Mouse (Mus musculus) hindbrain, embryonic 12.5 days (tissue): ENCODE results near the gene Exoc6. TPM values are rescaled to one million over a fixed set of nuclear protein-coding genes. Genes with fewer than 3 reads are reported as not detected.

Source experiments
- ATAC-seq: fragments of 200-750 bp; cut with Nextera tagmentation; 2 replicates; pipeline ENCODE4 v1.8.0; 2017; ENCODE audit warnings: moderate TSS enrichment; ENCODE audit not compliant: low FRiP score
- H3K27ac ChIP-seq: fragments of 300-500 bp; sonication (generic); 2 replicates; pipeline ENCODE4 v1.5.1; 2016; ENCODE audit warnings: mild to moderate bottlenecking
- H3K27me3 ChIP-seq: fragments of 300-500 bp; sonication (generic); 2 replicates; pipeline ENCODE4 v1.6.1; 2016; ENCODE audit warnings: mild to moderate bottlenecking
- H3K36me3 ChIP-seq: fragments of 300-500 bp; sonication (generic); 2 replicates; pipeline ENCODE4 v1.6.1; 2016; ENCODE audit warnings: mild to moderate bottlenecking
- H3K4me1 ChIP-seq: fragments of 300-500 bp; sonication (generic); 2 replicates; pipeline ENCODE4 v1.6.1; 2016
- H3K4me2 ChIP-seq: fragments of 300-500 bp; sonication (generic); replicated peaks from 2 replicates; pipeline ENCODE4 v1.6.1; 2016; ENCODE audit warnings: mild to moderate bottlenecking
- H3K4me3 ChIP-seq: fragments of 300-500 bp; sonication (generic); 2 replicates; pipeline ENCODE4 v1.5.1; 2016; ENCODE audit warnings: mild to moderate bottlenecking
- H3K9ac ChIP-seq: fragments of 300-500 bp; sonication (generic); 2 replicates; pipeline ENCODE4 v1.6.1; 2016; ENCODE audit warnings: mild to moderate bottlenecking, moderate library complexity
- H3K9me3 ChIP-seq: fragments of 300-500 bp; sonication (generic); replicated peaks from 2 replicates; pipeline ENCODE4 v1.6.1; 2016; ENCODE audit warnings: mild to moderate bottlenecking
- WGBS: fragments of 180-500 bp; shearing (Covaris S2); methylation state at CpG from one replicate; pipeline ENCODE4 v1.1.7; 2016; 5-methylcytosine and 5-hydroxymethylcytosine counted together
- polyA plus RNA-seq: library from polyadenylated mRNA; unstranded; fragments of >200 nt; fragmentation: Nextera tagmentation; extraction: Ambion mirVana; gene quantifications from 2 replicates; pipeline ENCODE4 v1.2.1, GENCODE M21; 2016

The Exoc6 gene
- polyA plus RNA-seq, 1 experiment from 2014 or later, result 9.5 TPM

- no peaks in the 10 kb centered on the region for H3K9me3 ChIP-seq
- 0 out of 2 replicates have a peak, but pooled peaks cover 5% of the 10 kb centered on the region for H3K4me1 ChIP-seq
- H3K27me3 ChIP-seq, result no peaks in the 10 kb centered on the region
- H3K9ac ChIP-seq, result no peak overlapping the region
- H3K4me3 ChIP-seq, result no peak overlapping the region
- WGBS, result 65% methylated on average over 12 of the region's 12 CpGs
- no peak overlapping the region for H3K4me2 ChIP-seq
- ATAC-seq, result no peak
- no peaks in the 10 kb centered on the region for H3K36me3 ChIP-seq
- no peak overlapping the region for H3K27ac ChIP-seq
Measured at GRCm38 (mm10) chr19:37673393-37673792, 123.2 kb downstream of the Exoc6 start.

DNA sequence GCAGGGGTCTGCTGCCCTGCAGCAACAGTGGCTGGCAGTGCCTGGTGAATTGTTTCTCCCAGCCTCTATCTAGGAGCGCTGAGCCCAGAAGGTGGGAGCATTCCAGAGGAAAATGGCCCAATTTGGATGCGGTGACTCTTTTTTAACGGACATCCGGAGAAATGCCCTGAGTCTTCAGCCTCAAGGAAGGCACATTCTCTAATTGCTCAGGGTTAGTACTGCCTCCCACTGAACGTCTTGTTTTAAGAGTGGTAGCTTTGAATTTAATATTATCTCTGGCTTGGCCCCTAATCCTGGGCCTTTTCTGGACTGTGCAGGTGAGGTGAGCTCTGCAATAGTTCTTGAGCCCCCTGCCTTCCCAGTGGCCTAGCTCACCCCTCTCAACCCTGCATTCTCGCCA is 135.1 kb downstream of the Exoc6 start, which contains the start of gene Cyp26c1:
TSS of gene Cyp26c1 (plus strand) at position 301 of the 400 bp plus-strand sequence.
- H3K27me3 ChIP-seq, result peaks cover 79% of the 10 kb centered on the region
- H3K4me3 ChIP-seq, result peak within 1 kb of the TSS; percentile 18
- no peak within 1 kb of the TSS for H3K27ac ChIP-seq
- H3K4me1 ChIP-seq, result peaks cover 11% of the 10 kb centered on the region
- no peak within 1 kb of the TSS for H3K9ac ChIP-seq
- no peaks in the 10 kb centered on the region for H3K36me3 ChIP-seq
- ATAC-seq, result no peak
- peak within 1 kb of the TSS; percentile 26 for H3K4me2 ChIP-seq
- WGBS, result 2% methylated on average over 6 of the region's 6 CpGs
- H3K9me3 ChIP-seq, result no peaks in the 10 kb centered on the region

- H3K9ac ChIP-seq, result no peak overlapping the region
- H3K4me2 ChIP-seq, result no peak overlapping the region; the same call in 1 of the 2 replicates
- H3K9me3 ChIP-seq, result no peaks in the 10 kb centered on the region
- no peak for ATAC-seq
- whole genome bisulfite sequencing, result 5% methylated on average over 23 of the region's 23 CpGs
- no peaks in the 10 kb centered on the region for H3K36me3 ChIP-seq
- H3K4me3 ChIP-seq, result peak overlapping the region; percentile 11; the same call in 1 of the 2 replicates
- H3K27ac ChIP-seq, result no peak overlapping the region
- peaks cover 16% of the 10 kb centered on the region for H3K4me1 ChIP-seq
- peaks cover 89% of the 10 kb centered on the region for H3K27me3 ChIP-seq
Measured at GRCm38 (mm10) chr19:37686347-37686746, 136.1 kb downstream of the Exoc6 start.

DNA sequence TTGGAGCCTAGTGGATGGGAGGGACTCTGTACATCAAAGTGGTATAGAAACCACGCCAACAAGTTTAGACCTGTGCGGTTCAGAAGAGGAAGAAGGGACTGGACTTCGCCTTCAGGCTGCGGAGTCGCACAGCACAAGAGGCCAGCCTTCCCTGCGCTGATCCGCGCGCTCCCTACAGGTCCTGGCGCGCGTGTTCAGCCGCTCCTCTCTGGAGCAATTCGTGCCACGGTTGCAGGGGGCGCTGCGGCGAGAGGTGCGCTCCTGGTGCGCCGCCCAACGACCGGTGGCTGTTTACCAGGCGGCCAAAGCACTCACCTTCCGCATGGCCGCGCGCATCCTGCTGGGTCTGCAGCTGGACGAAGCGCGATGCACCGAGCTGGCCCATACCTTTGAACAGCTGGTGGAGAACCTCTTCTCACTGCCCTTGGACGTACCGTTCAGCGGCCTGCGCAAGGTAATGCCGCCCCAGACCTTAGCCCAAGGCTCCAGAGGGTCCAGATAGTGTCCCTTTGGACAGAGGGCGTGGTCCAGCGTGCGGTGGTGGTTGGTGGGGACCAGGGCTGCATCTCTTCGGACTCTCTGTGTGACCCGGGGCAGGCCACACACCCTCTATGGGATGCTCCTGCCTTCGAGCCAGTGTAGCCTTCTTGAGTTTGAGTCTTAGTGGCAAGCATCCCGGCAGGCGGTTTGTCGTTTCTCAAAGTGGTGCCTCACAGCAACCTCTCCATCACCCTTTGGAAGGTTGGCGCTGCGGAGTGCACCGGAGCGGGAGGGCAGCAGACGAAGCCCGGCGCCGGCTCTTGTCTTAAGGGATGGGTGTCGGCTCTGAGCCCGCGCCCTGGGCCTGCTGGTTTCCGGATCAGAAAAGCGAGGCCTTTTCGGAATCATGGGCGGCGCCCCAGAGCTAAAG is 137.0 kb downstream of the Exoc6 start:
- no peaks in the 10 kb centered on the region for H3K9me3 ChIP-seq
- H3K27me3 ChIP-seq, result peaks cover 98% of the 10 kb centered on the region
- H3K27ac ChIP-seq, result no peak overlapping the region
- peak overlapping the region; percentile 11 for H3K4me3 ChIP-seq
- WGBS, result 2% methylated on average over 62 of the region's 62 CpGs
- H3K4me2 ChIP-seq, result peak overlapping the region; percentile 26; the same call in 1 of the 2 replicates
- ATAC-seq, result no peak
- H3K36me3 ChIP-seq, result no peaks in the 10 kb centered on the region
- no peak overlapping the region for H3K9ac ChIP-seq
- peaks cover 16% of the 10 kb centered on the region for H3K4me1 ChIP-seq

DNA sequence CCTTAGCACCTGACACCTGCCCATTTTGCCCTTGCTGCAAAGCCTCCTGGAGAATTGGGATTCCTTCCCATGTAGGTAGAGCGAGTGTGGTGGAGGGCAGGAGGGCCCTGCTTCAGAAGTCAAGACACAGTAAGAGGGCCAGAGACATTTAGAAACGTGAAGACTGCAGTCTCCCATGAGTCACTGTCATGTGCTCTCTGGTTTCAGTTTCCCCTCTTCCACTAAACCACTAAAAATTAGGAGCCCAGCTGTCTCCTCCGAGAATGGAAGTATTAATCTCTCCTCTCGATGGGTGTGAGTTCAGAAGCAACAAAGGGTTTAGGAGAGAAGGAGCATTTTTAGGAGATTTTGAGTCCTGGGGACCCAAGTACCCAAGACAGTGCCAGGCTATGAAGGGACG is 139.3 kb downstream of the Exoc6 start:
- no peak overlapping the region for H3K4me3 ChIP-seq
- ATAC-seq, result no peak
- no peaks in the 10 kb centered on the region for H3K9me3 ChIP-seq
- peaks cover 100% of the 10 kb centered on the region for H3K27me3 ChIP-seq
- WGBS, result 37% methylated on average over 5 of the region's 5 CpGs
- peaks cover 24% of the 10 kb centered on the region for H3K4me1 ChIP-seq
- H3K4me2 ChIP-seq, result no peak overlapping the region
- H3K36me3 ChIP-seq, result no peaks in the 10 kb centered on the region
- no peak overlapping the region for H3K9ac ChIP-seq
- H3K27ac ChIP-seq, result no peak overlapping the region

DNA sequence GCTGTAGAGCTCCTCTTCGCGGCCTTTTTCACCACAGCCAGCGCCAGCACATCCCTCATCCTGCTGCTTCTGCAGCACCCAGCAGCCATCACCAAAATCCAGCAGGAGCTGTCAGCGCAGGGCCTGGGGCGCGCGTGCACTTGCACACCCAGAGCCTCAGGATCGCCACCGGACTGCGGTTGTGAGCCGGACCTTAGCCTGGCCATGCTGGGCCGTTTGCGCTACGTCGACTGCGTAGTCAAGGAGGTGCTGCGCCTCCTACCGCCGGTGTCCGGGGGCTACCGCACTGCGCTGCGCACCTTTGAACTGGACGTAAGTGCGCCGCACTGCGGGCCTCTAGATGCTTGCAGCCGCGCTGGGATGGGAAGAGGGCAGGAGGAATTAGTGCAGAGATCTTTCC is 140.5 kb downstream of the Exoc6 start:
- no peak overlapping the region for H3K9ac ChIP-seq
- peaks cover 100% of the 10 kb centered on the region for H3K27me3 ChIP-seq
- peak overlapping the region; percentile 32 for H3K4me2 ChIP-seq
- no peak overlapping the region for H3K27ac ChIP-seq
- H3K4me3 ChIP-seq, result peak overlapping the region; percentile 8; the same call in 1 of the 2 replicates
- no peaks in the 10 kb centered on the region for H3K9me3 ChIP-seq
- H3K4me1 ChIP-seq, result peaks cover 20% of the 10 kb centered on the region
- no peaks in the 10 kb centered on the region for H3K36me3 ChIP-seq
- no peak for ATAC-seq
- 2% methylated on average over 29 of the region's 29 CpGs for WGBS

DNA sequence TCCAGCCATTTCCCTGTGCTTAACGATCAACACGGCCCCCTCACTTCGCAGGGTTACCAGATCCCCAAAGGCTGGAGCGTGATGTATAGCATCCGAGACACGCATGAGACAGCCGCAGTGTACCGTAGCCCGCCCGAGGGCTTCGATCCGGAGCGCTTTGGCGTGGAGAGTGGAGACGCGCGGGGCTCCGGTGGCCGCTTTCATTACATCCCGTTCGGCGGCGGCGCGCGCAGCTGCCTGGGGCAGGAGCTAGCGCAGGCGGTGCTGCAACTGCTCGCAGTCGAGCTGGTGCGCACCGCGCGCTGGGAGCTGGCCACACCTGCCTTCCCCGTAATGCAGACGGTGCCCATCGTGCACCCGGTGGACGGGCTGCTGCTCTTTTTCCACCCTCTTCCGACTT is 142.7 kb downstream of the Exoc6 start:
- H3K4me1 ChIP-seq, result peaks cover 29% of the 10 kb centered on the region
- H3K36me3 ChIP-seq, result no peaks in the 10 kb centered on the region
- H3K4me3 ChIP-seq, result peak overlapping the region; percentile 34
- ATAC-seq, result peak; percentile 78
- no peak overlapping the region for H3K27ac ChIP-seq
- H3K9ac ChIP-seq, result 0 out of 2 replicates have a peak overlapping the region, but pooled peaks have one; percentile 10
- H3K9me3 ChIP-seq, result no peaks in the 10 kb centered on the region
- H3K27me3 ChIP-seq, result peaks cover 100% of the 10 kb centered on the region
- H3K4me2 ChIP-seq, result peak overlapping the region; percentile 57
- 2% methylated on average over 40 of the region's 40 CpGs for WGBS

GRCm38 (mm10) chr19:37695146-37695545 is 144.9 kb downstream of the Exoc6 start:
- Histone ChIP-seq H3K4me3 (no peak overlapping the region), H3K36me3 (no peaks in the 10 kb centered on the region), H3K27ac (no peak overlapping the region), H3K27me3 (peaks cover 100% of the 10 kb centered on the region), H3K9ac (no peak overlapping the region), H3K4me2 (no peak overlapping the region), H3K9me3 (no peaks in the 10 kb centered on the region), H3K4me1 (peaks cover 42% of the 10 kb centered on the region)
- ATAC-seq, result no peak
- 20% methylated on average over 13 of the region's 13 CpGs for WGBS

DNA sequence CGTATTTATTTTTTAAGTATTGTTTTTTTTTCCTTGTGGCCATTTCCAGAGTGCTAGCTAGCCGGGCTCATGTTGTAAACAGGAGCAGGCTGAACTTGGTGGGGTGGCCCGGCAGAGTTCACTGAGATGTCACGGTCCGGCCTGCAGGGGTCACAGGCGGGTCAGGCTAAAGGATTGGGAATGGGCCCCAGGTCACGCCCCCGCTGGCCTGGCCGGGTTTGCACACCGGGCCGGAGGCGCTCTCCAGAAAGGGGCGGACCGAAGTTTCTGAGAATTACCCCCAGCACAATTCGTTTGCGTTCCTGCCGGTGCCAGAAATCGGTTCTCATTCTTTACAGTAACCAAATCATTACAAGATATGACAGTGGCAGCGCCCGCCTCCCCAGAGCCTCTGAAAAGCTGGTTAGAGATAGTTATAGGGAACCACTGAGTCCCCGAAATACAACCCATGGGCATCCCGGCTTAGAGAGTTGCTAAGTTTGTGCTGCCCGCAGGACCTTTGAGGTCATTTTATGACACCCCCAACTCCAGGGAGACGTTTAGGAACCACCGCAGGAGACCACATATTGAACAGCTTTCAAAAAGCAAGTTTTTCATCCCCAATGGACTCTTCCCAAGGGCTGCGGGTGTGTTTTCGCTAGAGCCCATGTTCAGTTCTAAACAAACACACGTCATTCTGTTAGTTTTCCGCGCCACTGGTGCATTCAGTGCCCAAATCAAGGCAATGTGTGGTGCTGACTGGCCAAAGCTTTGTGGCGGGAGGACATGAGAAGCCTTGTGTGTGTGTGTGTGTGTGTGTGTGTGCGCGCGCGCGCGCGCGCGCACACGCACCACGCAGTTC is 145.8 kb downstream of the Exoc6 start:
- no peak for ATAC-seq
- WGBS, result 1% methylated on average over 42 of the region's 42 CpGs
- Histone ChIP-seq H3K36me3 (no peaks in the 10 kb centered on the region), H3K27me3 (peaks cover 100% of the 10 kb centered on the region), H3K4me3 (peak overlapping the region; percentile 28), H3K9ac (no peak overlapping the region), H3K27ac (no peak overlapping the region), H3K9me3 (no peaks in the 10 kb centered on the region), H3K4me2 (peak overlapping the region; percentile 50), H3K4me1 (peaks cover 37% of the 10 kb centered on the region)

DNA sequence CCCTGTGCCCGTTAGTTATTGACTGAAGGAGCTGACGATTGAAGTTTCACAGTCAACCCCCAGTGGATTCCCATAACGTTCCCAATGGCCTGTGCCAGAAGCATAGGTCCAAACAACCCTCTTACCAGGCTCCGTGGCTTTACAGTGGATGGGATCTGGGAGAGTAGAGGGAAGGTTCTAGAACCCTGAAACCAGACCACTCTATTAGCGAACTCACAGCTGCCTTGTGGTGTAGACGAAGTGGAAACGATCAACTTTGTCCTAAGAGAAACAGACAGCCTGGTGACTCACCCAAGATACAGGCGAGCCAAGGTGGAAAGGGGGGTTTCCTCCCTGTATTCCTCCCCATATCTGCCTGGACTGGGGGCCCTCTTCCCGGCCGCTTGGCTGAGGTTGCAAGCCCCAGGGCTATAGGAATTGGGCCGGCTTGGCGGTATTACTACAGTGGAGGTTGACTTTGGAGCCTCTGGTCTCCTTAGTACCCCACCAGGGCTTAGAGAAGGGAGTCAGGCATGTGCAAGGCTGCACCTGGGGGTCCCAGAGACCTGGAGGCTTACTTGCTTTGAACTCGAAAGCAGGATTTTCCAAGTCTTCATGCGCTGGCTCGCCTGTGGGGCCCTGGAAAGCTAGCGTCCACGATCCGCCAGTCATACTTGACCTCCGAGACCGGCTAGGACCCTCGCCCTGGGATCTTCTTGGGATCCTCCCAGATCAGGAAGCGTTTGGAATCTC is 146.6 kb downstream of the Exoc6 start:
- H3K4me1 ChIP-seq, result peaks cover 37% of the 10 kb centered on the region
- H3K27me3 ChIP-seq, result peaks cover 98% of the 10 kb centered on the region
- peak overlapping the region; percentile 50 for H3K4me2 ChIP-seq
- no peaks in the 10 kb centered on the region for H3K9me3 ChIP-seq
- H3K9ac ChIP-seq, result no peak overlapping the region
- no peaks in the 10 kb centered on the region for H3K36me3 ChIP-seq
- no peak overlapping the region for H3K27ac ChIP-seq
- ATAC-seq, result no peak
- peak overlapping the region; percentile 28 for H3K4me3 ChIP-seq
- WGBS, result 2% methylated on average over 22 of the region's 22 CpGs

- peak overlapping the region; percentile 50 for H3K4me2 ChIP-seq
- peaks cover 37% of the 10 kb centered on the region for H3K4me1 ChIP-seq
Measured at GRCm38 (mm10) chr19:37697335-37697636, 147.1 kb downstream of the Exoc6 start.

More at GRCm38 (mm10) chr19:37697335-37697636, 147.1 kb downstream of the Exoc6 start:
- no peak for ATAC-seq
- Histone ChIP-seq H3K9ac (no peak overlapping the region; the same call in 1 of the 2 replicates), H3K4me3 (peak overlapping the region; percentile 28), H3K27me3 (peaks cover 98% of the 10 kb centered on the region), H3K27ac (no peak overlapping the region), H3K9me3 (no peaks in the 10 kb centered on the region), H3K36me3 (no peaks in the 10 kb centered on the region)
- 0% methylated on average over 18 of the region's 18 CpGs for WGBS
